Mouse (Mus musculus) heart, adult 9 months (tissue): ENCODE measurements around the gene Ldlrap1.
"Not testable (repeated sequence)": the region's sequence is repeated elsewhere in the genome, so short reads cannot be mapped to it uniquely, and the experiment has no call there.

ENCODE experiments used
- DNase-seq, 2 experiments: peaks; one replicate each; pipeline ENCODE4 v3.0.0; 2022; ENCODE audit warnings: low spot score in 2 of 2

Gene Ldlrap1

DNA sequence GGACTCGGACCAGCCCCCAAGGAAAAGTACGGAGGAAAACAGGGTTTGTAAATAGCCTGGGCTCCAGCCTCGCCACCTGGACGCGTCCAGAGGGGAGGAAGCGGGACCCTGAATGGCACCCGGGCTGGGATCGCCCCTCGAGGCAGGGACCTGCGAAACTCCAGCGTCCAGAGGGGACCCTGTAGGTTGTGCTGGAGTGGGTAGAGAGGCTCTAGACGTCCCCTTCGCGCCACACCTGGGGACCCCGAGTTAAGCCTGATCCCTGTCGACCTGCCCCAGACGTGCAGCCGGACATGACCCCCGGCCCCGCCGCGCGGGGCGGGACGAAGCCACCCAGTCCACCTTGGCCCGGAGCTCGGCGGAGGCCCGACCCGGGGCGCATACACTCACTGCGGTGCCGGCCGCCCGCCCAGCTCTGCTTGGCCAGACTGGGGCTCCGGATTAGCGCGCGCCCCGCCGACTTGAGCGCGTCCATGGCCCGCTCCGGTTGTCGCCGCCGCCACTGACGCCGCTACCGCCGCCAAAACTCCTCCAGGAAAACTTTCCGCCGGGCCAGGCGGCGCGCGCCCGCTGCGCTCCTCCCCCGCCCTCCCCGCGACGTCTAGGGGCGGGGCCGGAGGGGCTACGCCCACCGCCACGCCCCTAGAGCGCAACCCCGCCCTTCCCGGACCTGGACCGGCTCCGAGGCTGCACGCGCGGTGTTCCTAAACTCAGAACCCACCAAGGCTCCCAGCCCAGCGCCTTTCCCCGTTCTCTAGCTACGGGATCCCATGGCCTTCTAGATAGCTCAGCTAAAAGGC is at the start of gene Ldlrap1:
TSS of gene Ldlrap1 (minus strand) at position 599 of the 800 bp plus-strand sequence.
- peak; percentile 82 to 83 for DNase-seq

GRCm38 (mm10) chr4:134814229-134814571 is 46.4 kb upstream of the Ldlrap1 start:
- peak in 1 of 2 experiments; percentile 41 for DNase-seq

DNA sequence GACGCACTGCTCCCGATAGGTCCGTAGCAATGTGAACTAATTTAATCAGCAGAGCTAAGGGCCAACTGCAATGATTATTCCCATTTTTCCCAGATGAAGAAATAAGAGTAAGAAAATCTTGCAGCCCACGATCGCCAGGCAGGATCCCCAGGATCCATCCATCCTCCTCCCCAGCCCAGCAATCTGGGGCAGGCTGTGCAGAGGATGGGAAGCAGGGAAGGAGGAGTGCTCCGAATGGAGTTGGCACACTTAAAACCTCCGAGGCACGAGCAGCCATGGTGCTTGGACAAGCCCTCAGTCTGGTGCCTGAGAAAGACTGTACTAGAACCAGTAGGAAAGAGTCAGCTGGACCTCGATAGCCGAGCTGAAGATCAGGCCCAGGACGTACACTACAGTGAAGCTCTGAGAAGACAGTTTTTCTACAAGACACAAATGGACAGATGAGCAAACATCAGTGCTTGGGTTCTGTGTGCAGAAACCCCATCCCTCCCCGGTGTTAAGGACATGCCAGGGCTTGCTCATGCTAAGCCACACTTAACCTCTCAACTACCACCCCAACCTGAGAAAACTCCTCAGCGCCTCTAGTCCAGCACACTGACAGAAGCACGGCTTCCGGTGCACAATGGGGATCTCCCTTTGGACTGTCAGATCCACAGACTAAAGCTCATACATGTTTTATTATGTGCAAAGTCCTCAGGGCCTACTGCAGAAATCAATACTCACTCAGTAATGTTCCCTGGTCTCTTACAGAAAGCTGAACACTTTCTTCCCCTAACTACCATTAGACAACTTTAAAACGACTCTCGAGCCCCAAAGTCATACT is 45.8 kb upstream of the Ldlrap1 start:
- no peak for DNase-seq

DNA sequence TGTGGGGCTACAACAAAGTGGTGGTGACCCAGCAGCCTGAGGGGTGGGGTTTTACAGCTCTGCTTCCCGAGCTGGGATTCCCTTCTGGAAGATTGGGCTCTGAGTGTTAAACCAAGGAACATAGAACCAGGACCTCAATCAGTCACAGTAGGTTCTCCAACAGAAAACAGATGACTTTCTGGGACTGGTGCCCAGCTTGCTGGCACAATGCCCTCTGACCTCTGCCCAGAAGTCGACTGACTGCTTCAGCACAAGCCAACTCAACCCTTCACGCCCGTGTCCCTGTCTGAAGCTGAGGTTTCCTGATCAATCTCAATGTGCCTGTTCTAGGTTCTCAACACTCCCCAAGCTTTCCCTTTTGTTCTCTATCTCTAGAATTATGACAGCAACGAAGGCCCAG is 36.9 kb upstream of the Ldlrap1 start:
- DNase-seq = peak; percentile 70 to 89

GRCm38 (mm10) chr4:134802765-134803164 is 34.9 kb upstream of the Ldlrap1 start:
- no peak for DNase-seq

DNA sequence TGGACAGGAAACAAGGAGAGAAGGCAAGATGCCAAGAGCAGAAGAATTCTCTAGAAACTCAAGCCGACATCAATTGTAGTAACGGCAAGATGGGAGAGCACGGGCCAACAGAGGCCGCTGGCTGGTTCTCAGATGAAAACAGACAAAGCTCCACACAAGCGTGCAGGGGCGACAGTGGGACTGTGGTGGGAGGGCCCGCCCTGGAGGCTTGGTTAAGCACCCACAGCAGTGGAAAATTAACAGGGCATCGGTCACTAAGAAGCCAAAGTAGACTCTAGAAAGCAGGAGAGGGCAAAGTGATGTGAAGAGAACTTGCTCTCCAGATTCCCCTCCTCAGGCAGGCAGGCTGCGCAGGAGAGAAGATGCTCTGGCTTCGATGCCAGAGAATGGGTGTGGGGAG is 34.3 kb upstream of the Ldlrap1 start:
- no peak for DNase-seq

DNA sequence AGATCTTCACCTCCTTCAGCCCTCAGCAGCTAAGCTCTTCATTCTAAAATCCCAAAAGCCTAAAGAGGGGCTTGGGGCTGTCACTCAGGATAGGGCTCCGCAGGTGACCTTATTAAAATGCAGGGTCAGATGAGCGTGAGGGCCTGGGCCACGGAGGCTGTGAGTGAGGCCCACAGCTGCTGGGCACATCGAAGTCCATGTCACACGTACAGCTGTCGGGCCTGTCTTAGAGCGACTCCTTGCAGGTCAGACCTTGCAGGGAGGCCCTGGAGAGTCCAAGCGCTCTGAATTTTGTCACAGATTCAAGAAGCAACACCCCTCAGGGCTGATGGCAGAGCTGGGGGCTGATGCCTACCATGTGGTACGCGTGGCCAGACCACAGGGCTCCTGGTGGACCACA is 32.9 kb upstream of the Ldlrap1 start:
- DNase-seq = no peak

- DNase-seq = no peak
Measured at GRCm38 (mm10) chr4:134800098-134800497, 32.3 kb upstream of the Ldlrap1 start.

GRCm38 (mm10) chr4:134799272-134799671 is 31.4 kb upstream of the Ldlrap1 start:
- DNase-seq = peak; percentile 44 to 55

DNA sequence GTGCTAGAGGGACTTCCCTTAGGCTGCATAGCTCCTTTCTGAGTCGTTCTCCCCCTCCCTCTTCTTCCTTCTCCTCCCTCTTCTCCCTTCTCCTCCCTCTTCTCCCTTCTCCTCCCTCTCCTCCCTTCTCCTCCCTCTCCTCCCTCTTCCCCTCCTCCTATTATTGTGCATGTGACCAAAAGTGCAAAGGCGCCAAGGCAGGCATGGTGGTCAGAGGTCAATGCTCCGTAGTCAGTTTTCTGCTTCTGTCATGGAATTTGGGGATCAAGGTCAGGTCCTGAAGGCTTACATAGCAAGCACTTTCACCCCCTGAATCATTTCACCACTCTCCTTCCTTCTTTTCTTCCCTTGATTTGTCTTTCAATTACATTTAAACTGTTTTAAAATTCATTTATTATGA is 31.0 kb upstream of the Ldlrap1 start:
- DNase-seq = no peak

GRCm38 (mm10) chr4:134797621-134798020 is 29.8 kb upstream of the Ldlrap1 start:
- DNase-seq = peak in 1 of 2 experiments; percentile 27

- no peak for DNase-seq
Measured at GRCm38 (mm10) chr4:134796581-134797361, 28.9 kb upstream of the Ldlrap1 start.

GRCm38 (mm10) chr4:134795819-134796485 is 28.1 kb upstream of the Ldlrap1 start:
- DNase-seq = no peak

DNA sequence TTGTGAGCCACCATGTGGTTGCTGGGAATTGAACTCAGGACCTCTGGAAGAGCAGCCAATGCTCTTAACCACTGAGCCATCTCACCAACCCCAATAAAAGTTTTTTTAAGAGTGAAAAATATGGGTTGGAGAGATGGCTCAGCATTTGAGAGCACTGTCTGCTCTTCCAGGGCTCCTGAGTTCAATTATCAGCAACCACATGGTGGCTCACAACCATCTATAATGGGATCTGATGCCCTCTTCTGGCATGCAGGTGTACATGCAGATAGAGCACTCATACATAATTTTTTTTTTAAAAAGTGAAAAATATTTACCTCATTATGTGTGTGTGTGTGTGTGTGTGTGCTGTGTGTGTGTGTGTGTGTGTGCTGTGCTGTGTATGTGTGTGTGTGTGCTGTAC is 27.1 kb upstream of the Ldlrap1 start:
- not testable (repeated sequence) for DNase-seq

DNA sequence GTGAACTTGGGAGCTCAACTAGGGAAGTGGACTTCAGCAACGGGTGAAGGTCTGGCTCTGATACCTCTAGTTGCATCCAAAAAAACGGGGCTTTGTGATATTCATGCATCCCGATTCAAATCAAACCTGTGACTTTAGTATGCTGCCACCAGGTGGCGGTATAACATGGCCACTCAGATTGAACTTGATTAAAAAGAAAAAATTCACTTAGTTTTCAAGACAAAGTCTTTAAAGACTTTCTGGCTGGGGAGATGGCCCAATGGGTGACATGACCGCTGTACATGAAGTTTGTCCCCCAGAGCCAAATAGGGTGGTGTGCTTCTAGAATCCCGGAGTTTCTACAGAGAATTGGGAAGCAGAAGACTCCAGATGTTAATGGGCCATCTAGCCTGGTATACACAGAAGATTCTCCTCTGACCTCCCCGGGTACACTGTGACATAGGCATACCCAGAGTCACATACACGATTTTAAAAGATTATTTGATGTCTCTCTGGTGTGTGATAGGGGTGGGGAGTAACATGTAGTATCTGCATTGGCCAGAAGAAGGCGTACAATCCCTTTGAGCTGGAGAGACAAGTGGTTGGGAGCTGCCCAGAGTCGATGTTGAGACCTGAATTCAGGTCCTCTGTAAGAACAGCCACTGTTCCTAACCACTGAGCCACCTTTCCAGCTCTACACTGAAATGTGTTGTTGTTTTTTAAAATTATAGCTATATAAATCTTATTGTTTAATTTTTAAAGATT is 25.6 kb upstream of the Ldlrap1 start:
- DNase-seq = peak in 1 of 2 experiments; percentile 38

DNA sequence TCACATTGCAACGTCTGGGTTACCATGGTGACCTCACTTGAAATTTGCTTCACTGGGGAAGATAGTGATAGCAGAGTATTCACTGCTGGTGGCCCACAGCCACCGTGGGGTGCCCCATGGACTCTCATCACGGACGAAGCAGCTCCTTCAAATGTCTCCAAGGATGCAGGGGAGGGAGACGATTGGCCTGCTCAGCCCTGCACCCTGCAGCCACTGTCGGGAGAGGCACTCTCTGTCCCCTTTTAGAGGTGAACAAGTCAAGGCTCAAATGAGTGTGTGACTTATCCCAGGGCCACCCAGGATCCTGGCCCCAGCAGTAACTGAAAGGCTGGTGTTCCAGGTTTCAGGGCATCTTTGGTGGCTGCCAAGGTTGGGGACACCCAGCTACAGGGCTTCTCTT is 23.9 kb upstream of the Ldlrap1 start:
- no peak for DNase-seq

DNA sequence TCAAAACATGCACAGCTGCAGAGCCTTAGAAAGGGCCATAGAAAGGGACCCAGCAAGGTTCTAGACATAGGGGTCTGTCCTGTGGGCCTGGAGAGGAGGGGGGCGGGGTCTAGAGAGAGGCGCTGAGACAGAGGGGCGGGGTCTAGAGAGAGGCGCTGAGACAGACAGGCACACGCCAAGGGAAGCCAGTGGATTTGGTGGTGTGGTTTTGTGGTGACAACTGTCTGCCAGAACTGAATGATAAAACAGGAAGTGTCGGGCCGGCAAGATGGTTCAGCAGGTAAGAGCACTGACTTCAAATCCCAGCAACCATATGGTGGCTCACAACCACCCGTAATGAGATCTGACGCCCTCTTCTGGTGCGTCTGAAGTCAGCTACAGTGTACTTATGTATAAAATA is 19.1 kb upstream of the Ldlrap1 start:
- no peak for DNase-seq

DNA sequence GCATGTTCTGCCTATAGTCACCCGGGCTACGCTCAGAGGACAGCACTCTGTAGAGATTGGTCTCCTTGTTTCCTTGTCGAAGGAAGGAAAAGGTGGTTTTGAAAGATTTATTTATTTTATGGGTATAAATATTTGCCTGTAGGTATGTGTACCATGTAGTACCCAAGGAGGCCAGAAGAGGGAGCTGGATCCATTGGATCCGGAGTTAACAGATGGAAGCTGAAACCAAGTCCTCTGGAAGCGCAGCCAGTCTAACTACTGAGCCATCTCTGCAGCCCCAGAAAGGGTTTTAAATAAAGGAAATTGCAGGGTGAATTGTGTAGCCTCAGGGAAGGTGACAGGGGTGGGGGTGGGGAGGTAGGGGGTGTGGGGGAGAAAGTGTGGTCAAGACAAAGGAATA is 16.9 kb upstream of the Ldlrap1 start:
- DNase-seq = no peak

DNA sequence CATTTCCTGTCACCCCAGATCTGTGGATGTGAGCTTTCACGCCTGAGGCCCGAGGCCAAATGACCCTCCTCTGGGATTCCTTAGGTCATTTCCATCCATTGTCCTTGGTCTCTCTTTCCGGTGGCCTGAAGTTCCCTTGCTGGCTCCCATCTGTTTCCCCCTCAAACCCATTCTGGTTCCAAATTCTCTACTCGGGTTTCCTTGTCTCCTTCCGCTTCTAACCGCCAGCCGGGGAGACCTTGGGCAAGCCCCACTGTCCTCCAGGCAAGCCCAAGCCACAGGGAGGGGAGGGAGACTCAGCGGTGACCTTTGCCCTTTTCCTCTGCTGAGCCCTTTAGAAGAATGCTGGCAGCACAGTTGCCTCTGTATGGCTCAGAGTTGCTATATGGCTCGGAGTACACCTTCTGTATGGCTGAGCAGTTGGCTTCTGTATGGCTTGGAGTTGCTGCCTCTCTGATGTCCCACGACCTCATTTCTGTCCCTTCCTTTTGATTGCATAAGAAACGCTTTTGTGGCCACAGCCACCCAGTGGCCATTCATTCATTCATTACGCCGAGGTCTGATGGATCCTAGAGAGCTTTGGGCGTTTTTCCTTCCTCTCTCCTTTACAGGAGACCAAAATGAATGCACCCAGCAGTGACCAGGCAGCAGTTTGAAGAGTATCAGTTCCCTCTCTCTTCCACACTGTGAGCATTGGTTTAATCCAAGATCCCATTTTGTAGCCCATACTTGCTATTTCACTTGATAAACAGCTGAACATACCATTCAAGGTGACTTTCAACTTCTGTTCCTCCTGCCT is 11.5 kb upstream of the Ldlrap1 start:
- peak; percentile 78 to 88 for DNase-seq

GRCm38 (mm10) chr4:134776246-134776645 is 8.4 kb upstream of the Ldlrap1 start:
- DNase-seq = no peak
